Mouse (Mus musculus) liver (tissue): ENCODE measurements around the gene Ankmy1.

Experiments used
- DNase-seq: peaks from one replicate; pipeline ENCODE4 v3.0.0-alpha.2; 2020; ENCODE audit warnings: mixed read lengths

Ankmy1 gene

GRCm38 (mm10) chr1:92814319-92814718 lies 88.4 kb downstream of the Ankmy1 start:
- DNase-seq, result no peak
